Mouse (Mus musculus): ENCODE results near the gene Slc12a1.

The Slc12a1 gene

DNA sequence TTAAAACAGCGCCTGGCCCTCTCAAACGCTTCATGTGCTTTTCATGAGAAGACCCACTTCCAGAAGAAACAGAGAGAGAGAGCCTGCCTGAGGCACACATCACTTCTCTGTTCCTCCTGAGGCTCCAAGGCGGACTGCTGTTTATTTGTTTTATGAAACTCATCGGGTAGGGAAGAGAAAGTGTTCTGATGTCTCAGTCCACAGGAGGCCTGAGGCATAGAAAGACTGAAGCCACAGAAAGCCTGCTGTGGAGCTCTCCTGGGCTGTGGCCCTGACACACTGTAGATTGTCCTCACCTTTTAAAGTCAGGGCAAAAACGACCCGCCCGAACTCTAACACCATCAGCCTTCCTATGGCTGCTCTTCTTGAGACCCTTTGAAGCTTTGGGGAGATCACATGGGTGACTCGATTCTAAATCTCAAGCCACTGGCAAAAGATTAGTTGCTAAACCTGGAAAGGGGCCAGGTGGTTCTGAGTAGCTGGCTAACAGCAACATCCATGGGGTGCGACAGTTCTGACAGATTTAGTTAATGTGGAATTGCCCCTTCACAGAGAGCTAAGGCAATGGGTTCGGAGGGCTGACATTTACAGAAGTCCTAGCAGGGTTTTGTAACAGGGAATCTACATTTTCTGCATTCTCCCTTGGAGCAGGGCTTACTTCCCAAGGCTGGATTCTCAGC, 59.7 kb downstream of the Slc12a1 start:
- DNase-seq: no peak

DNA sequence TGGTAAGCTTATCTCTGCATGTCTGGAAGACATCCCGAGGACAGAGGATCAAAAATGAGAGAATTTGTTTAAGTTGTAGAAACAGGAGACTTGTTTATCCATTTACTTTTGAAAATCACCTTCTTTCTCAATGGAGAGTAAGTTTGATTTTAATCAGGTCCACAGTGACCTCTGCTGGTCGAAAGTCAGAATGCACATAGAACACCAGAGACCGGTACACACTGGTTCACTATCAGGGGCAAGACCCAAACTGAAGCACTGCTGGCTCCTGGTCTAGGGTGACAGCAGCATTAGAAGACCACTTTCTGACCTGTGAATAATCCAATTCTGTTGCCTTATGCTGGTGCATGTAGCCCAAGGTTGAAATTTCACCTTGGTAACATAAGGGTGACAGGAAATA, 62.3 kb downstream of the Slc12a1 start:
- no peak for DNase-seq

DNA sequence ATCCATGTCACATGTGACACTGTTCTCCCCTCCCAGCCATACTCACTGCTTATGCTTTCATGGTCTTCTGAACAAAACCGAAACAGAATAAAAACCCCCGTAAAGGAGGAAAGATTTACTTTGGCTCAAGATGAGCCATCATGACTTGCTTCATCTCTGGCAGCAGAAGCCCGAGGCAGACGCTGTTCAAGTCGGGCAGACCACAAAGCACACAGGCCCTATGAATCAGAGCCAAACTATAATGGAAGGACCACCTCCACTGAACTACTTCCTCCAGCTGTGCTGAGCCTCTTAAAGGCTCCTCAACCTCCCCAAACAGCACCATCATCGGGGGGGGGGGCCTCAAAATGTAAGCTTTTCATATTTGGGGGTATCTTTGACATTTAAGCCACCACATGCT, 65.0 kb downstream of the Slc12a1 start:
- DNase-seq: no peak

DNA sequence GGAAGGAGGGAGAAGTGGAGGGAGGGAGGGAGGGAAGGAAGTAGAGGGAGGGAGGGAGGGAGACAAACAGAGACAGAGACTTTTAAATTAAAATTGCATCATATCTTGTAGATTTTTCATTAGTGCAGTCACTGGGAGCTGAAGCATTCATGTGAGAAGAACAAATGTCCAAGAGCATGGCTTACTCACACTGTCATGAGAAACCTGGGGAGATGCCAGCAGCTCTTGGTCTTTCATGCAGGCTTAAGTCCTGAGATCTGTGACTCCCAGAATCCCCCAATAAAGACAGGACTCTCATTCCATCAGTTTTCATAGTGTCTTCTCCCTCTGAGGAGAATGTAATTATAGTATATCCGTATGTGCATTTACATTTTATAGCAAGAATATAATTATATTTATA, 66.3 kb downstream of the Slc12a1 start:
- no peak for DNase-seq

DNA sequence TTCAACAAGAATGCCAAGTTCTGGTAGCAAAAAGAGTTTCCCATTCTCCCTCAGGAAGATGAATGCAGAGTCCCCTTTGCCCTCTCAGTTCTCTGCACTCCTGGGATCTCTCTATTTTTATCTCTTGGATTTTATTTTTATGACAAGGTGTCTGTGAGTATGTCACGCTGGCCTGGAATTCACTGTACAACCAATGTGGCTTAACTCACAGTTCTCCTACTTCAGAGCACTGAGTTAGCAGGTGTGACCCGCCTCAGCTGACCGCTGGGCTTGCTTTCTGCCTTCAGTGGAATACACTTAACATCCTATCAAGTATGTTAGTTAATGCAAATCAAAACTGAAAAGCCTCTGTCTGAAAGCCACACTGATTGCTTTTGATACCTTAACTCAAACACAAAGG, 67.0 kb downstream of the Slc12a1 start:
- DNase-seq: no peak

DNA sequence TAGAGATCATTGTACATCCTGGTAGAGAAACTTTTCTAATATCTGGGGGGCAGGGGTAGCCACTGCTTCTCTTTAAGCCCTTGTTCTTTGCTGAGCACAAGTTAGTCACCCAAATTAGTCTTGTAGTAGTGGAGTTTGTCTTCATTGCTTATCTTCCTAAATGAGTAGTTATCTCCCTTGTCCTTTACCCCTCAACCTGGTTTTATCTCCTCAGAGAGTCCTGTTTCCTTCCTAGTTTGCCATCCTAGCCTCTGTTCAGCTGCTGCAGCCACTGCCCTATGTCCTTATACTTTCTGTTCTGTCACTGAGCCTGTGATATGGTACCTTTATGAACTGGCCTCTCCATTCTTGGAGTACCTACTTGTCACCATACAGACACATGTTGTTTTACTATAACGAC, 69.4 kb downstream of the Slc12a1 start:
- DNase-seq: no peak

DNA sequence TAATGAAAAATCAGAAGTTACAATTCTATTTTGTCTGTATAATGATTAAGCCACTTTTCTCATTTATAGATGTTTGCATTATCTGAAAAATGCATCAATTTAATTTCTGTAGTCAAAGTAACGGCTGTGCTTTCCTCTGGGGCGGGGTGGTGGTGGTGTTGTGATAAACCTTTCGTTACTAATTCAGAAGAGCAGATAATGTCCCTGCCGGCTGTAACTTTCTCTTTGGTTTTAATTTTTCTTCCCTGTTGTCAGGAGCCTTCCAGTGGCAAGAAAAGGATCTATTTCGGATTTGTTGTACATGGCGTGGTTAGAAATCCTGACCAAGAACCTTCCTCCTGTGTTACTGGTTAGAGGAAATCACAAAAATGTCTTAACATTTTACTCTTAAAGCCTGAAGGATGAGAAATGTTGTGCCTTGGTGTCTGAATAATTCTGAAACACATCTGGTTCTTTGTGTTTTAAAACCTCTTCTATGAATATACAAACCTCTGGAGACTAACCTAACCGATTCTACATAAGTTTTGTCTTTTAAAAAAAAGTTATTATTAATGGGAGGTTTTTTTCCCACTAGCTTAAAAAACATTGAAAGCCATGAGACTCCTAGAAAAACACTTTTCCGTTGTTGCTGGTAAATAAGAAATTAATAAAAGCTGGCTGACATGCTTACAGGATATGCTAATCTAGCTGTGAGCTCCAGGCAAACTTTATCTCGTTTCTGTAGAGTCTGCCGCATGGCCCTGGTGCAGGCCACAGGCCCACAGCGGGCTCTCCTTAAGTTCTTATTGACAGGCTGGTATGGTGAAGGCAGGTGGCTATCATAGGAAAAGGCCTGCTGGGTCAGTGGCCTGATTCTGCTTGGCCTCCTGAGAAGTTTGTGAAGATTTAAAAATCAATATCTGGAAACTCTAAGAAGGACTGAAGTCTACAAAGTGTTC, 76.4 kb downstream of the Slc12a1 start:
- DNase-seq: no peak

DNA sequence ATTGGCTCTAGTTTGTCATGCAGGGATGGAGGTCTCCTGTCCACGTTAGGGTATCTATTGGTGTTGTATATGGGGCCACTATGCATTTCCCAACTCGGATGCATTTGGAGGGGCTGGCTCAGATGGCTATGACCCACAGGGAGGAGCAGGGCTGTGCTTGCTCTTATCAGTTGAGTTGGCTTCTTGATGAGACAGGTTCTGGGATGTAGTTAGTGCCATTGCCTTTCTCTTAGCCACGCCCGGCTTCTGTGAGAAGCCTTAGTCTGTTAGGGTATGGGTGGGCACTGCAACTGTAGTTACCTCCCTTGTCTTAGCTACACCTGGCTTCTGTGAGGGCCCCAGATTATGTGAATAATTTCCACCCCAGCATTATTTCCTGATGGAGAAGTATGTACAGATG, 79.9 kb downstream of the Slc12a1 start:
- no peak for DNase-seq

DNA sequence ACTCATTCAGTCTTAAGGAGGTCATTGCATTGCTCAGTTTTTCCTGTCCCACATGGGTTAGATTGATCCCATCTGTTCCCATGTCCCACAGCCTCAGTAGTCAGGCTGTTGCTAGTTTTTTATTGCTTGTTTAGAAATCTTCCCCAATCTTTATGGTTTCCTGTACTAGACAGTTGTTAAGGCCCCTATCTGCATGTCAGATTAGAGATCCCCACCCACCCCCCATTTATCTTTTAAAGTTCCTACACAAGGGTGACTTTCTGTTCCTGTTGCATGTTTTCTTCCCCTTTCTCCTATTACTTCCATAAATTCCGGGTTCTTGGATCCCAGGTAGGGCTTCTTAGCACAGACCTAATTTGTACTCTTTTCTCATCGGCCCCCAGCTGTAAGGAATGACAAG, 81.2 kb downstream of the Slc12a1 start:
- DNase-seq: no peak

DNA sequence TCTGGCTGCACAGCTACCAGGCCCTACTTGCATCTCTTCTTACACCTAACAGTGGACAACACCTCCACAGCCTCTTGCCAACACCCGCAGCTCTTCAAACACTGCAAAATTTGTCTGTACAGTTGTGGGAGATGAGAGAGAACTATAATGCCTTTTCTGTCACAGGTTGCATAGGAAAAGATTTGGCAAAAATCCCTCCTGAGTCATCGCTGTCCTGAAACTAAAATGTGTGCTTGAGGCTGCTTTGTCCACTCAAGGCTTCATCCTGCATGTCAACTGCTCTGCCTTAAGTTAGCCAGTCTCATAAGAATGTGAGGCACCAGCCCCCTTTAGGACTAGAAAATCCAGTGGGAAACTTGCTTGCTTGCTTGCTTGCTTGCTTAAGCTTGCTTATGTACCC, 81.7 kb downstream of the Slc12a1 start:
- DNase-seq: no peak

DNA sequence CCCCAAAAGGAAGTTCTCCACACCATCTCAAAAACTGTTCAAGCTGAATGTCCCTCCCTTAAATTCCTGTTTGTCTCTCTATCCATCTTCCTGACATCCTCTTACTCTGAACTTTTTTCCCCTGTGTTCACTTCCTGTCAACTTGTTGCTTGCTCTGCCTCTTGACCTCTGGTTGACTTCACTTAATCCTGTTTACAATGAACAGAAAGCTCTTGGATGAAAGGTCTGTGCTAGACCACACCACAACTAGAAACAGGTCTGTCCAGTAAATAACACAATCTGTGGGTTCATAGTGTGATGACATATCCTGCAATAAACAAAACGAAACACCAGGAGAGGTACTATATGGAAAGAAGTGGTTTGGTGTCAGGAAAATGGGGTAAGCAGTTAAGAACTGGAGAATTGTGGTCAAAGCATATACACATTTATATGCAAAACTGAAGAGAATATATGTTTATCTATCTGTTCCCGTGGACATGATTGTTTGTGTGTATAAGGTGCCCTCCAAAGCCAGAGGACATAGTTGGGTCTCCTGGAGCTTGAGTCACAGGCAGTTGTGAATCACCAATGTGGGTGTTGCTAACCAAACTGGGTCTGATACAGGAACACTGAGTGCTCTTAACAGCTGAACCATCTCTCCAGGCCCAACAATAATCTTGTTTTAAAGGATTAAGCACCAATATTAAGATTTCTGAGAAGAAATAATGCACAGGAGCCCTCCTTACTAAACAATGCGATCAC, 93.4 kb downstream of the Slc12a1 start:
- no peak for DNase-seq

DNA sequence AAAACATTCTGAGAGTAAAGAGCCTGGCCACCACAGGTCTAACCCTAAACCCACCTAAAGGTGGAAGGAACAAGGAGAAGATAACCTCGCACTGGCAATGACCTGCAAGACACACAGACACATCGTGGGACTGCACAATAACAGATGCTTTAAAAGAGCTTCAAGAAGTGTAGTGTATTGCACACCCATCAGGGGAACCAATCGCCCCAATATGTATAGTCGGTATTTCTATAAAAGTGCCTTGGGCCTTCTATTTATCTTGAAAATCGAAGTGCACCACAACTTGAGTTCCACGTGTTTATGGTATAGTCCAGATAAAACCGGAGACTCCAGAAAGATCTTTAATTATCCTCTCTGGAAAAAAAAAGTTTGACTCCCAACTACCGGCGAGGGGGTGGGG, 94.4 kb downstream of the Slc12a1 start:
- no peak for DNase-seq

DNA sequence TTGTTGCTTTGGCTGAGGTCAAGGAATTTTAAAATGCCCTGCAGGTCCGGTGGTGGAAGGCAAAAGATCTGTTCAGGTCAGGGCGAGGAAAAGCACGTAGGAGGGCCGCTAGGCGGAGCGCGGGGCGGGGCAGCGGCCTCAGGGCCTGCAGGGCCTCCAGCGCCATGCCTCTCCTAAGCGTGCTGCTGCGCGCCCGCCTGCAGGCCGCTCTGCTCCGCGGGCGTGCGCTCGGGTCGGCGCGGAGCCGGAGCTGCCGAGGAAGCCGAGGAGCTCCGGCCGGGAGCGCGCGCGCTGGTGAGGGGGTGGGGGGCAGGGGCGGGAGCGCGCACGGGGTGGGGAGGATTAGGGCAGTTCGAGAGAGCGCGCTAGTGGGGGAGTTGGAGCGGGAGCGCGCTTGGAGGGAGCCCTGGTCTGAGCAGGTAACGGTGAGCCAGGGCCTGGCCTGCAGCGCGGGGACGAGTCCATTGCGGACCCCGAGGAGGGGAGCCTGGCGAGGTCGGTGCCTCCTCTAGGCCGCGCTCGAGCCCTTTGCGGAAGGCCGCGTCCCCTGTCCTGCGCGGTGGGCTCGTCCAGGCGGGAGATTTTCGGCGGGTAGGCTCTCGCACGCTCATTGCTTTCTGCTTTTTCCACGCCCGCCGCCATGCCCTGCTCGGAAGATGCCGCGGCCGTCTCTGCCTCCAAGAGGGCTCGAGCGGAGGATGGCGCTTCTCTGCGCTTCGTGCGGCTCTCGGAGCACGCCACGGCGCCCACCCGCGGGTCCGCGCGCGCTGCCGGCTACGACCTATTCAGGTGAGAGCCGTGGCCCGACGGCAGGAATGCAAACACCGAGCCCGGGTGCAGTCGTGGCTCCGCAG, 95.0 kb downstream of the Slc12a1 start, which contains the start of gene Dut:
Dut (plus strand) TSS at position 83 of the 854 bp plus-strand sequence.
- peak; percentile 97 to 98 for DNase-seq

DNA sequence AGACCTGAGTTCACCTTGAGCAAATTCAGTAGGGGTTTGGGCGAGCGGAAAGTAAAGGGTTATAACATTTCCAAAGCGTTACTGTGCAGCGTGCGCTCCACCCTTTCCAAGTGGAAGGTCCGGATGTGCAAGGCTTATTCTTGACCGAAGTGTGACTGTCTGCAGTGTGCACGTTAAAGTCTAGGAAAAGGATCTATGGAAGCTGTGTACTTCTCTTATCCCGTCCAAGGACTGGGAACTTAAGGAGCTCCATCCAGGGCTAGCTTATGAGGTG, 95.6 kb downstream of the Slc12a1 start:
- no peak for DNase-seq

DNA sequence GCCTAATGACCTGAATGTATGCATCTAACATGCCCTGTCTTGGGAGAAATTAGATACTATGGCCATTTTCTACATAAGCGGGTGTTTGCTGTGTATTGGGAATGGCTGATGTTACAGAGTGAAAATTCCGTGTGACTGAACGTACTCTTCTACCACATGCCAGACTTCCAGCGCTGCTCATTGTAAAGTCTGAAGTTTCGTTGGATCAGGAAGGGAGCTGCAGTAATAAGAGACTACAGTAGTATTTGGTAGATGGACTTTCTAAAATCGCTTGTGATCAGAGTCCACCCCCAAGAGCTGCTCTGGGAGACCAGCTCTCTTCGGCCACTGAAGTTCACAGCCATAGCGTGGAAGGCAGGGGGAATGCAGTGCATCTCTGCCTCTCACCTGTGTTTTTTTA, 96.0 kb downstream of the Slc12a1 start:
- DNase-seq: no peak

DNA sequence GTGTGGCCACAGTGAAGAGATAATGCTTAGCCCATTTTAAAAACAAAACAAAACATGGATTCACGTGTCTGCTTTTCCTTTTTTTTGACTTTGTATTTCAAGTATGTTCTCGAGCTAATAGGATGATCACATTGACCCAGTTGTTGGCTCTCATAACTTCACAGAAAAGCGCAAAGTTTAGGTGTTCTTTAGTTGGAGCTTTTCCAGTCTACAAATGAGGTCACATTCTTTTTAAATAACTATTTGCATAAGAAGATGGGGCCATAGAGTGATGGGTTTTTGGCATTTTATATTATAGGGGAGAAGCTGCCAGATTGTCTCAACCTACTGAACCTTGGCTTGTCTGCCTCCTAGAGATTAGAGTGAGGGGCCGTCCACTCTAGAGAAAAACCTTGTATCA, 97.0 kb downstream of the Slc12a1 start:
- DNase-seq: no peak

DNA sequence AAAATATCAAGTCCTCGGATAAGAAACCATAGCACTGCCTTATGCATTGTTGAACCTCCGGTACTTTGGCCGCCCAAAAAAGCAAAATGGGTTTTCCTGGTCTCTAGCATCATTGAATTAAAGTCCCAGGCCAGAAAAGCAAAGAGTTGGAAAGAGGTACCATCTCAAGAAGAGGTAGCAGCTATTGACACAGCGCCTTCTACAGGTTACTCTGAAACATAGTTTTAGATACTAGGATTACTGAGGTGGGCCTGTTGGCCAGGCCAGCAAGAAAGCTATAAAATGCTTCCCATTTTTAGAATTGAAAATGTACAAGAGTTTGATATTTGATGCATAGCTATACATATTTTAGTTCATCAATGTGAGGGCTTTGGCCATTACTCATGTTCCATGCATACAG, 97.6 kb downstream of the Slc12a1 start:
- no peak for DNase-seq

DNA sequence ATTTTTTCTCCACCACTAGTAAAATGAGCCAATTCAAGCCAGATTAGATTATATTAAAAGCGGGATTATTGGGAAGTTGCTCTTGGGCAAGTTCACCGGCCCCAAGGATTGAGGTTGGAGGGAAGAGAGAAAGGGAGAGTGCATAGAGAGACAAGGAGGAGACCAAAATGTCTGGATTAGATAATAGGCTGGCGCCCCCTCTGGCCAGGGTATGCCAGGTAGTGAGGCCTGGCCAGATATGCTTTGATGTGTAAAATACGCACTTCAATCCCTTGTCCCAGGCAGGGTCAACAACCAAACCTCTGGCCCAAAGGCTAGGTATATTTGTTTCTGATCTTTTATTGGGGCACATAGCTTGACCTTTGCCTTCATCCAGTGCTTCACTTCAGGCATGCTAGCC, 99.5 kb downstream of the Slc12a1 start:
- DNase-seq: no peak

DNA sequence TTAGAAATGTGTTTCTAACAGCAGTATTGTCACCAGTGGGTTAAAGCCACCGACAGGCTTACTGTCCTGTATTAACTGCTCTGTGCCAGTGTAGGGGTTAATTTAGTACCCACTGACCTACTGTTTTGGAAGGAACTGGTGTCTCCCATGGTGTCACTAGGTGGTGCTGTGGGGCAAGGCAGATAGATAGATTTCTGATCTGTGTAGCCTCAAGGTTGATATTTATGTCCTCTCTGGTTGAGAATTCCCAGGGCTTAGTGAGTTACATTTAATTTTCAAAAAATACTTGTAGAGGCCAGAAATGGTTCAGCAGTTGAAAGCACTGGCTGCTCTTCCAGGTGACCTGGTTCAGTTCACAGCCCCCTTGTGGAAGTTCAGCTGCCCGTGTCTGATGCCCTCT, 100.0 kb downstream of the Slc12a1 start:
- peak in 1 of 2 experiments; percentile 25 for DNase-seq

DNA sequence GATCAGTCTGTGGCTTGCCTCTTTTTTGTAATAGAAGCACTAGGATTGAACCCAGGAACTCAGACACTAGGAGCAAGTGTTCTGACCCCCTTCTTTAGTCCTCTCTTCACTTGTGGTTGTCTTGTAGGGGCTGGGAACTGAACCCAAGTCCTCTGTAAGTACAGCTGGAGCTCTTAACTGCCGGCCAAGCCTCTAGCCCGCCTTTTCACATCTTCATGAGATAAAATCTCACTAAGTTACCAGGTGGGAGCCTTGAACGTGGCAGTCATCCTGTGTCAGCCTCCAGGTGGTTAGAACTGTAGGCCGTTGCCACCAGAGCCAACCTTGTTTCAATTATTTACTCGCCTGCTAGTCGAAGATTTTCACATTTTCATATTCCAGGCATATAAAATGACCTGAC, 101.4 kb downstream of the Slc12a1 start:
- no peak for DNase-seq

DNA sequence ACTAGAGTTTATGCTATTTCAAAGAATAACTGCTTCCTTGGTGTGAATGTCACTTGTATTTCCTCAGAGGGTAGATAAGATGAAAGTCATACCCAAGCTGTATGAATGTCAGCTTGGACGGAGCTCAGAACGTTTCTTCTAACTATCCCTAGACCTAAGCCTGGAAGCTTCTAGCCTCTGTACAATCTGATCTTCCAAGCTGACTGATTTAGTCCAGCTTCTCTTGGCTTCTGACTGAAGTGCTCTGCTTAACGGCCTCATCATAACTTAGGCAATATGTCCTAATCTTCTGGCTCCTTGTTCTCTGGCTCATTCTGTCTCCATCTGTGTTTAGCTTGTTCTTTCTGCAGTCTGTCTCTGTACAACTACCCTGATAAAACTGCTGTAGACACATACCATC, 102.3 kb downstream of the Slc12a1 start:
- DNase-seq: no peak

DNA sequence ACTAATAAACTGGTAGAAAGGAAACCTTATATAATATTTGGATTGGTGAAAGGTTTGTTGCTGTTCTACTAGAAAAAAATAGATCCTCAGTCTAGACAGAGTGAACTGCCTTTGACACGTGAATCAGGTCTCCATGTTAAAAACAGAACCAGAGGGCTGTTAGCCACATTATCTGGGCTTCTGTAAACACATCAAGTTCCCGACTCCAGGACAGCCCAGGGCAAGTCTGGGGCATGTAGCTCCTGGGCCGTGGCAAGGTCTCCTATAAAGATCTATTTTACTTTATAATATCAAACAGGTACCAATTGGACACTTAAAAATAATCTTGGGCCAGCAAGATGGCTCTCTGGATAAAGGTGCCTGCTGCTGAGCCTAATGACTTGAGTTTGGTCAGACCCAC, 103.6 kb downstream of the Slc12a1 start:
- DNase-seq: no peak

Measured in thymus, adult 18-20 months (tissue).